Mouse (Mus musculus): ENCODE data around the gene Plcxd3. TPM values are rescaled to one million over a fixed set of nuclear protein-coding genes. Genes with fewer than 3 reads are reported as not detected.

The Plcxd3 gene
- polyA plus RNA-seq, 1 experiment, result not detected

DNA sequence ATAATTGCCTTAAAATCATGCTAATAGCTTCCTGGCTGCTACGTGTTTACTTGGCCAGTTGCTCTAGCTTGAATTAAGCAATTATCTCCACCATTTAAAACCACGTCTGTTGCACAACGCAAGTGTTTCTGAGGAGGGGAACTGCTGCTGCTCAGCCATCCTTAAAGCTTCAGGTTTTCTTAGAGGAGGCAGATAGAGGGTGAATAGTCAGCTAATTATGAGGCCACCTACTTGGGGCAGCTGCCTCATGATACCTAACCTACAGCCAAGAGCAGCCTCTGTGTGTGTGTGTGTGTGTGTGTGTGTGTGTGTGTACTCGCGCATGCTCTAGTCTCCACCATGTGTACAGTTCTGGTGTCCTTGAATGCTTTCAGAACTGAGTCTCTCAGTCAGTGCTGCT, 3.5 kb downstream of the Plcxd3 start:
- Histone ChIP-seq H3K4me1 (ENCODE audit: control insufficient read depth, insufficient read depth, low read length) (no peaks in the 10 kb centered on the region), H3K4me3 (ENCODE audit: insufficient read depth, low read length) (no peak overlapping the region), H3K27ac (ENCODE audit: insufficient read depth, low read length) (no peak overlapping the region)
- TF ChIP-seq CTCF (IDR thresholded peaks at IDR 0.05; ENCODE audit: borderline replicate concordance, insufficient read depth, low read length), result no peak
- TF ChIP-seq POLR2A (IDR thresholded peaks at IDR 0.05; ENCODE audit: low read depth, low read length), result no peak

DNA sequence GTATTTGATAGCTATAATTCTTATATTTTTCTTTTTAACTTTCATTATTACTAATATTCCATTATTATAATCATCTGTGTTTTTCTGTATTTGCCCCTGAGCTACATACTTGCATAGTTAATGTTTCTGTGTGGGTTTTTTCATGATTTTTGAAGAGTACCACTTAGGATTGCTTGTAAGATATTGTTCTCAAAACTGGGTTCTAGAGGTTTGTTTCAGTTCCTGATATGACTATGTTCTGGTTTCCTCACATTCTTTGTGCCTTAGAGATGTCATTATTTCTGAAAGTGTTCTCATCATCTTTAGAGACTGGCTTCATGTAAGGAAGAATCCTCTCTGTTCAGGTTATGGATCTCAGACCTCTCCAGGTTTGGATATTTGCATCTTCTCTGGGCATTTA, 12.5 kb downstream of the Plcxd3 start:
- H3K4me1 ChIP-seq (ENCODE audit: control insufficient read depth, insufficient read depth, low read length), result no peaks in the 10 kb centered on the region
- H3K27ac ChIP-seq (ENCODE audit: insufficient read depth, low read length), result no peak overlapping the region
- no peak for TF ChIP-seq POLR2A (IDR thresholded peaks at IDR 0.05; ENCODE audit: low read depth, low read length)
- TF ChIP-seq CTCF (IDR thresholded peaks at IDR 0.05; ENCODE audit: borderline replicate concordance, insufficient read depth, low read length), result no peak
- H3K4me3 ChIP-seq (ENCODE audit: insufficient read depth, low read length), result no peak overlapping the region

DNA sequence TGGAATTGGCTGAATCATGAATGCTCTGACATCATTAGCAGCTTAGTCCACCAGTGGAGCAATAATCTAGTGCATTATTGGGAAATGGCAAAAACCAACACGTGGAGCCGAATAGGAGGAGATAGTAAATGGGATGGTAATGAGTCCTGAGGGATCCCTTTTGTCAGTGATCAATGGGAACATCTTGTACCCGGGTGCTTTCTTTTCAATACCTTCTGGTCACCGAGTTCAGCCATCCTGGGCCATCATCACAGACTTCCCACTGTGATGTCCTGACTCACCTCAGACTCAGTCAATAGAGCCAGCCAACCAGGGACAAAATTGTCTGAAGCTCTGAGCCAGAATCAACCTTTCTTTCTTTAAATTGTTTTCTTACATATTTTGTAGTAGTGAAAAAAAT, 24.8 kb downstream of the Plcxd3 start:
- TF ChIP-seq POLR2A (IDR thresholded peaks at IDR 0.05; ENCODE audit: low read depth, low read length) (no peak), CTCF (IDR thresholded peaks at IDR 0.05; ENCODE audit: borderline replicate concordance, insufficient read depth, low read length) (no peak)
- H3K27ac ChIP-seq (ENCODE audit: insufficient read depth, low read length), result no peak overlapping the region
- no peaks in the 10 kb centered on the region for H3K4me1 ChIP-seq (ENCODE audit: control insufficient read depth, insufficient read depth, low read length)
- no peak overlapping the region for H3K4me3 ChIP-seq (ENCODE audit: insufficient read depth, low read length)

DNA sequence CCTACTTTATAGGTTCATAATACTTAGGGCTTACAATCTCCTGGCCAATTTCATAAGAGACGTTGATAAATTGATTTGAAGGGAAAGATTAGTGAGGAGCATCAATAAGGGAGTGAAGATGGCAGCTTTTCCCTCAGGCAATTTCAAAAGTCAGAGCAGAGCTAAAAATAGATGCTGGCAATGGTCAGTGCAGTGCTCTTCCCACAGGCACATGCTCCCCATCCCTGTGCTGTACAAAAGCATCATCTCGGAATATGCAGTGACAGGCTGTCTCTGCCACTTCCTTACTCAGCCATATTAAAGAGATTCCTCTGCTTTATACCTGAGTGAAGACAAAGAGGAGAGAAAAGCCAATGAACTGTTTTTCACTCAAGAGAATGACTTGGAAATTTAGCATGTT, 36.0 kb downstream of the Plcxd3 start:
- no peak for TF ChIP-seq POLR2A (IDR thresholded peaks at IDR 0.05; ENCODE audit: low read depth, low read length)
- TF ChIP-seq CTCF (IDR thresholded peaks at IDR 0.05; ENCODE audit: borderline replicate concordance, insufficient read depth, low read length), result no peak
- Histone ChIP-seq H3K27ac (ENCODE audit: insufficient read depth, low read length) (no peak overlapping the region), H3K4me1 (ENCODE audit: control insufficient read depth, insufficient read depth, low read length) (no peaks in the 10 kb centered on the region), H3K4me3 (ENCODE audit: insufficient read depth, low read length) (no peak overlapping the region)

DNA sequence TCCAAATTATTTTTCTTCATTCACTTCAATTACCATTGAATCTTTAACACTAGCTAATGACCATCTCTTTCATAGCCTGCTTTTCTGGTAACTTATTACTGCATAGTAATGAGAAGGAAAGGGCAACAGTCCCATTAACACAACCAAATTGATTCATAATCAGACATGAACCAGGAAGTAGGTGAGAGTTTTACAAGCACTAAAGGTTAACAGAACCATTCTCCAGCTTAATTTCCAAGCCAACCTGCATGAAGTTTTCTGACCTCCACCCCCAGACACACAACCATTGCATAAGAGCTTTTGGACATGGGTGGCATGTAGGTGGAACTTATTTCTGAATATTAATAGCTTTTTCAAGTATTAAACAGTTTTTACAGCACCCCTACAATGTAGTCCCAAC, 64.8 kb downstream of the Plcxd3 start:
- H3K4me3 ChIP-seq (ENCODE audit: insufficient read depth, low read length), result no peak overlapping the region
- TF ChIP-seq POLR2A (IDR thresholded peaks at IDR 0.05; ENCODE audit: low read depth, low read length), result no peak
- TF ChIP-seq CTCF (IDR thresholded peaks at IDR 0.05; ENCODE audit: borderline replicate concordance, insufficient read depth, low read length), result no peak
- no peaks in the 10 kb centered on the region for H3K4me1 ChIP-seq (ENCODE audit: control insufficient read depth, insufficient read depth, low read length)
- no peak overlapping the region for H3K27ac ChIP-seq (ENCODE audit: insufficient read depth, low read length)

DNA sequence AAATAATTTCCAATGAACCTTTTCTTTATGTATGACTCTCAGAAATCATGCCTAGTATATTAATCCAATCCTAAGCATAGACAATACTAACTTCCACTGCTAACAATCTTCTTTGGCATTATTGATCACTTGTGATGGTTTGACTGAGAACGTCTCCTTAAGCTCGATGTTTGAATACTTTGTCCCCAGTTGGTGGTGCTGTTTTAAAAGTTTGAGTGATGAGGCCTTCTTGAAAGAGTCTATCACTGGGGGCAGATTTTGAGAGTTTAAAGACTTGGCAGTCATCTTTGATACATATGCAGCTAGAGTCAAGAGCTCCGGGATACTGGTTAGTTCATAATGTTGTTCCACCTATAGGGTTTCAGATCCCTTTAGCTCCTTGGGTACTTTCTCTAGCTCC, 120.9 kb downstream of the Plcxd3 start:
- Histone ChIP-seq H3K4me3 (ENCODE audit: insufficient read depth, low read length) (no peak overlapping the region), H3K27ac (ENCODE audit: insufficient read depth, low read length) (no peak overlapping the region), H3K4me1 (ENCODE audit: control insufficient read depth, insufficient read depth, low read length) (no peaks in the 10 kb centered on the region)
- TF ChIP-seq CTCF (IDR thresholded peaks at IDR 0.05; ENCODE audit: borderline replicate concordance, insufficient read depth, low read length), result no peak
- TF ChIP-seq POLR2A (IDR thresholded peaks at IDR 0.05; ENCODE audit: low read depth, low read length), result no peak

DNA sequence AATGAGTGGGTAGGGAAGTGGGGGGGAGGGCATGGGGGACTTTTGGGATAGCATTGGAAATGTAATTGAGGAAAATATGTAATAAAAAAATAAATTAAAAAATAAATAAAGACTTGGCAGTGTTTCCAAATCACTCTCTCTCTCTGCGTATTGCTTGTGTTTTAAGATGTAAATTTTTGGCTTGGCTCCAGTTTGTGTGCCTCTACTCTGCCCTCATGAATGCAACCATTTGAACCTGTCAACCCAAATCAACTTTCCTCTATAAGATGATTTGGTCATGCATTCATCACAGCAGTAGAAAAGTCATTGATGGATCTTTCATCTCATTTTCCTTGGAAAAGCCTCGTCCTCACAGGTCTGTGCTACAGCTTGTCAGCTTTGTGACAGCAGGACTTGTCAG, 121.7 kb downstream of the Plcxd3 start:
- H3K4me1 ChIP-seq (ENCODE audit: control insufficient read depth, insufficient read depth, low read length), result no peaks in the 10 kb centered on the region
- no peak overlapping the region for H3K4me3 ChIP-seq (ENCODE audit: insufficient read depth, low read length)
- no peak overlapping the region for H3K27ac ChIP-seq (ENCODE audit: insufficient read depth, low read length)
- TF ChIP-seq CTCF (IDR thresholded peaks at IDR 0.05; ENCODE audit: borderline replicate concordance, insufficient read depth, low read length) (no peak), POLR2A (IDR thresholded peaks at IDR 0.05; ENCODE audit: low read depth, low read length) (no peak)

DNA sequence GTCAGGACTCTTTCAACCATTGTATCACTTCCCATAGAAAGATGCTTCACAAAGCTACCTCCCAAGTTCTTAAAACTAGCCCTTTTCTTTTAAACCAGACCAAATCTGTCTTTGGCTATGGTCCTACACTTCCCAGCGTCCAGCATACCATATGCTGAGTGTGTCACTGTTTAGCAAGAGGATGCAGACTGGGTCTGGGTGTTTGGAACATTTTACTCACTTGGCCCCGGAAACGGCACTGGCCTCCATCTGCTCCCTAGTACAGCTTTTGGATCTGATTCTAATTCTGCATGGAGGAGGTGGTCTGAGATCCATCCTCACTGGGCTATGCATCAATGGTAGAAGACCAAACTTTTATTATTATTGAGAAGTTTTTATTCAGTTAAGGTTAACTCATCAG, 122.7 kb downstream of the Plcxd3 start:
- Histone ChIP-seq H3K4me1 (ENCODE audit: control insufficient read depth, insufficient read depth, low read length) (no peaks in the 10 kb centered on the region), H3K27ac (ENCODE audit: insufficient read depth, low read length) (no peak overlapping the region), H3K4me3 (ENCODE audit: insufficient read depth, low read length) (no peak overlapping the region)
- TF ChIP-seq CTCF (IDR thresholded peaks at IDR 0.05; ENCODE audit: borderline replicate concordance, insufficient read depth, low read length) (no peak), POLR2A (IDR thresholded peaks at IDR 0.05; ENCODE audit: low read depth, low read length) (no peak)

DNA sequence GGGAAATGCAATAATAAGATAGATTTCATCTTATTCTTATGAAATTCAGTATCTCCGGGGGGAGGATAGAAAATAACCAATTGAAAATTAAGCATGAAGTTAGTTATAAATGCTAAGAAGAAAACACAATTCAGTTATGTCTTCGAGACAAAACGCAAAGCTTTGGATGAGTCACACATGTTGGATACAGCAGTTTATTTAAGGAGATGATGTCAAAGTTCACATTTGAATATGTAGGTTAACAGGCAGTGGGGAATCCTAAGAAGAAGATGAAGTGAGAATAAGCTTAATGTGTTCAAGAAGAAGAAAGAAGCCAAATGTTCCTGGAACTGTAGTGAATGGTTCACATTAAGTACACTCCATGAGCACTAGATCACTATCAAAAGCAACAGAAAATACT, 128.1 kb downstream of the Plcxd3 start:
- Histone ChIP-seq H3K4me3 (ENCODE audit: insufficient read depth, low read length) (no peak overlapping the region), H3K27ac (ENCODE audit: insufficient read depth, low read length) (no peak overlapping the region), H3K4me1 (ENCODE audit: control insufficient read depth, insufficient read depth, low read length) (no peaks in the 10 kb centered on the region)
- no peak for TF ChIP-seq CTCF (IDR thresholded peaks at IDR 0.05; ENCODE audit: borderline replicate concordance, insufficient read depth, low read length)
- TF ChIP-seq POLR2A (IDR thresholded peaks at IDR 0.05; ENCODE audit: low read depth, low read length), result no peak

DNA sequence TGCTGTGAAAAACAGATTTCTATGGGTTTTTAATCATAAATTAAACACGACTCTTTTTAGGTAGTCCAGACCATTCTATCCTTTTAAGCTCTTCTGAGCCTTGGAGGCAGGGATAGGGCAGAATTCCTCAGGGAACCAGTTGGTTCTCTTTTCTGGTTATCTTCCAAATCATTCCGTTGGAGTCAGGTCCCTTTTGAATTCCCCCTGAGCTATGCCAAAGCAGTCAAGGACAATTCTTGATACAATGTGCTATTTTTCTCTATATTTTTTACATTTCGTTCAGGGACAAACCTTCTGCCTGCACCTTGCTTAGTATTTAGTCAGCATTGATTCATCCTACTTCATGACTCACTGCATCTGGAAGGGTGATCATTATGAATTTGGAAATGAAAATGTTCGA, 128.5 kb downstream of the Plcxd3 start:
- Histone ChIP-seq H3K4me3 (ENCODE audit: insufficient read depth, low read length) (no peak overlapping the region), H3K27ac (ENCODE audit: insufficient read depth, low read length) (no peak overlapping the region), H3K4me1 (ENCODE audit: control insufficient read depth, insufficient read depth, low read length) (no peaks in the 10 kb centered on the region)
- no peak for TF ChIP-seq POLR2A (IDR thresholded peaks at IDR 0.05; ENCODE audit: low read depth, low read length)
- TF ChIP-seq CTCF (IDR thresholded peaks at IDR 0.05; ENCODE audit: borderline replicate concordance, insufficient read depth, low read length), result no peak

DNA sequence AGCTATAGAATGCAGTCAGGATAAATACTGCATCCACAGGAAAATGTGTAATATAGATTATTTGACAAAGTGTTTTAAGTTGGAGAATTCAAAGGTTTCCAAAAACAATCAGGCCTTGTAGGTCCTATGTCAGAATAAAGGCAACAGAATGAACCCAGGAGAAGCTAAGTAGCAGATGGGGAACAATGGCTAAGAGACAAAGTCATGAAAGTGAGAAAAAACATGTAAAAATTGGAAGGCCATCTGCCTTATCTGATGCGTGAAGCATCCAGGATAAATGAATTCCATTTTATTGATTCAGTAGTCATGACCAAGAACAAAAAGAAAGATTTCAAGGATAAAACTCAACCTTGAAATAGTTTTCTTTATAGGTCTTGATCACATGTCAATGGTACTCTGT, 139.4 kb downstream of the Plcxd3 start:
- no peak overlapping the region for H3K4me3 ChIP-seq (ENCODE audit: insufficient read depth, low read length)
- H3K27ac ChIP-seq (ENCODE audit: insufficient read depth, low read length), result no peak overlapping the region
- TF ChIP-seq CTCF (IDR thresholded peaks at IDR 0.05; ENCODE audit: borderline replicate concordance, insufficient read depth, low read length), result no peak
- no peak for TF ChIP-seq POLR2A (IDR thresholded peaks at IDR 0.05; ENCODE audit: low read depth, low read length)
- H3K4me1 ChIP-seq (ENCODE audit: control insufficient read depth, insufficient read depth, low read length), result no peaks in the 10 kb centered on the region

Data from embryonic fibroblast, embryonic 13.5 days (primary cell).